Mouse (Mus musculus) C2C12 (cell line): ENCODE data around the gene Gm29776. TPM values are rescaled to one million over a fixed set of nuclear protein-coding genes. Genes with fewer than 3 reads are reported as not detected.

ENCODE experiments used
- H3K27me3 ChIP-seq: one replicate; pipeline ENCODE4 v1.6.1; 2011; ENCODE audit not compliant: control insufficient read depth, insufficient read depth, insufficient read length
- H3K36me3 ChIP-seq: one replicate; pipeline ENCODE4 v1.6.1; 2011; ENCODE audit not compliant: control insufficient read depth, insufficient read depth
- H3K4me3 ChIP-seq: one replicate; pipeline ENCODE4 v1.5.1; 2011; ENCODE audit warnings: mild to moderate bottlenecking, control low read depth; ENCODE audit not compliant: poor library complexity, insufficient read depth, severe bottlenecking
- H3K79me2 ChIP-seq: one replicate; pipeline ENCODE4 v1.6.1; 2011; ENCODE audit not compliant: control insufficient read depth, insufficient read depth
- H3K79me3 ChIP-seq: one replicate; pipeline ENCODE4 v1.6.1; 2011; ENCODE audit warnings: low read depth, control low read depth
- H3ac ChIP-seq: one replicate; pipeline ENCODE3; 2011; ENCODE audit warnings: low read depth; ENCODE audit not compliant: control insufficient read depth, insufficient read length
- CEBPB ChIP-seq: IDR thresholded peaks from one replicate; pipeline ENCODE4 v1.6.1; 2011; ENCODE audit warnings: low read depth, mild to moderate bottlenecking, control low read depth, moderate library complexity
- CTCF ChIP-seq: IDR thresholded peaks from one replicate; pipeline ENCODE4 v1.5.1; 2011; ENCODE audit not compliant: control insufficient read depth, insufficient read depth, insufficient read length
- FOSL1 ChIP-seq: IDR thresholded peaks from one replicate; pipeline ENCODE4 v1.8.0; 2011; ENCODE audit warnings: mild to moderate bottlenecking, low read length; ENCODE audit not compliant: poor library complexity, insufficient read depth, severe bottlenecking
- MAX ChIP-seq: IDR thresholded peaks from one replicate; pipeline ENCODE4 v1.6.1; 2011; ENCODE audit warnings: mild to moderate bottlenecking, control low read depth
- MYOD1 ChIP-seq: IDR thresholded peaks from one replicate; pipeline ENCODE4 v1.6.1; 2011; ENCODE audit warnings: low read depth; ENCODE audit not compliant: control insufficient read depth, insufficient read length
- MYOG ChIP-seq: IDR thresholded peaks from one replicate; pipeline ENCODE4 v1.6.1; 2011; ENCODE audit not compliant: control insufficient read depth, insufficient read length; ENCODE audit errors: extremely low read depth
- USF1 ChIP-seq: IDR thresholded peaks from one replicate; pipeline ENCODE4 v1.6.1; 2011; ENCODE audit warnings: low read depth, mild to moderate bottlenecking, control low read depth, moderate library complexity
- polyA plus RNA-seq: library from polyadenylated mRNA; unstranded; fragments of >200 nt; fragmentation: generic; extraction: Trizol; gene quantifications from one replicate; pipeline ENCODE4 v1.2.1, GENCODE M21; 2012; ENCODE audit warnings: missing spikeins

Gene Gm29776
- polyA plus RNA-seq, 1 experiment = not detected

DNA sequence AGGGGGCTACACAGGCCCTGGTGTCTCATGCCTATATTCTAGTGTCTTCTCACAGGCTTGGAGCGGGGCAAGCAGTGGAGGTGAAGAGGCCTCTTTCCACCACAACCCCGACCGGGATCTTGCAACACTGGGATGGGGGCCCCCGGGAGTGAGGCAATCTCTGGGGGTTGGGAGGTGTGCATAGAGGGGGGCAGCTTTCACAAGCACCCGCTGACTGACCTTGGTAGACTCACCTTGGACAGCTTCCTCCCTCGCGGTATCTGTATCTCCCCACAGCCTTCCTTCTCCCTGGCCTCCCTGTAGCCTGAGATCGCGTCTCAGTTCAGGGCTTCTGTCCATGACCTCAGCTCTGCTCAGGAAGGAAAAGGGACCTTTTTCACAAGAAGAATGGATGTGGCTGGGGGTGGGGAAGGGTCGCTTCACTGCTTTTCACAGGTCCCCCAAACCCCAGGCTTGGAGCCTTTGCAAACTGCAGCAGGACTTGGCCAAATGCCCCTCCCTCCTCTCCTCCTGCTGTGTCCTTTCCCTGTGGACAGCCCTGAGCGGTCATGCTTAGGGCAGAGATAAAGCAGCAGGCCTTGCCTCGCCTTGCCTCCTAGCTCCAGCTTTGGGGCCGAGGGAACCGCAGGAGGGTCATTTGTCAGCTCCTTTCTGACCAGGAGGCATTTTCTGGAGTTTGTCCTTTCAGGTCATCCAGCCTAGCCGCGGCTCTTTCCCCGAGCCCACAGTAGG is 8.1 kb upstream of the Gm29776 start:
- no peaks in the 10 kb centered on the region for H3K79me2 ChIP-seq
- no peaks in the 10 kb centered on the region for H3K79me3 ChIP-seq
- H3K4me3 ChIP-seq = no peak overlapping the region
- no peaks in the 10 kb centered on the region for H3K36me3 ChIP-seq
- TF ChIP-seq MYOG = no peak
- no peak for TF ChIP-seq FOSL1
- no peak for TF ChIP-seq MAX
- TF ChIP-seq USF1 = no peak
- no peak for TF ChIP-seq CEBPB
- no peak for TF ChIP-seq CTCF
- no peak for TF ChIP-seq MYOD1
- H3K27me3 ChIP-seq = peaks cover 77% of the 10 kb centered on the region
- H3ac ChIP-seq = no peak overlapping the region

GRCm38 (mm10) chr14:54705844-54706243 is 7.2 kb upstream of the Gm29776 start:
- H3ac ChIP-seq = no peak overlapping the region
- no peaks in the 10 kb centered on the region for H3K79me2 ChIP-seq
- TF ChIP-seq USF1 (no peak), MYOG (no peak), CTCF (no peak), CEBPB (no peak), MYOD1 (no peak), FOSL1 (no peak), MAX (no peak)
- no peaks in the 10 kb centered on the region for H3K79me3 ChIP-seq
- H3K27me3 ChIP-seq = peaks cover 68% of the 10 kb centered on the region
- no peak overlapping the region for H3K4me3 ChIP-seq
- H3K36me3 ChIP-seq = no peaks in the 10 kb centered on the region

DNA sequence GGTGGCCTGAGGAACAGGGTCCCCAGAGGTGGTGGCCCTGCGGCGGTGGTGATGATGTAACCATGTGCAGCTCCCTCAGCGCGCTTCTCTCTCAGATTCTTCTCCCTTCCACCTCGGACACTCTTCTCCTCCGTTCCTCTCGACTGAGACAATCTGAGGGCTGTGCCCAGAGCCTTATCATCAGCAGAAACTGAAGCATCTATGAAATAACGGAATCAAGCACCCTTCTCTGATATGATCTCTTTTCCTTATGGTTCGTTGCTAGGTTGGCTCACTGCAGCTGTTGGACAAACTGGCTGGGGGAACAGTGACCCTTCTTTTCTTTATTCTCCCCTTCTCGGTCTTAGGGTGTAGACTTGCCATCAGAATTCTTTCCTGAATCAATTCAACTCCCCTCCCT is 4.6 kb upstream of the Gm29776 start:
- no peak overlapping the region for H3K4me3 ChIP-seq
- no peak for TF ChIP-seq MAX
- TF ChIP-seq MYOD1 = no peak
- no peak for TF ChIP-seq USF1
- no peak for TF ChIP-seq MYOG
- no peaks in the 10 kb centered on the region for H3K79me3 ChIP-seq
- H3K79me2 ChIP-seq = no peaks in the 10 kb centered on the region
- no peaks in the 10 kb centered on the region for H3K36me3 ChIP-seq
- no peak overlapping the region for H3ac ChIP-seq
- peaks cover 42% of the 10 kb centered on the region for H3K27me3 ChIP-seq

- TF ChIP-seq CTCF (peak; percentile 78), MYOD1 (no peak), MAX (no peak)
Observed at GRCm38 (mm10) chr14:54701298-54701697, 2.7 kb upstream of the Gm29776 start.

DNA sequence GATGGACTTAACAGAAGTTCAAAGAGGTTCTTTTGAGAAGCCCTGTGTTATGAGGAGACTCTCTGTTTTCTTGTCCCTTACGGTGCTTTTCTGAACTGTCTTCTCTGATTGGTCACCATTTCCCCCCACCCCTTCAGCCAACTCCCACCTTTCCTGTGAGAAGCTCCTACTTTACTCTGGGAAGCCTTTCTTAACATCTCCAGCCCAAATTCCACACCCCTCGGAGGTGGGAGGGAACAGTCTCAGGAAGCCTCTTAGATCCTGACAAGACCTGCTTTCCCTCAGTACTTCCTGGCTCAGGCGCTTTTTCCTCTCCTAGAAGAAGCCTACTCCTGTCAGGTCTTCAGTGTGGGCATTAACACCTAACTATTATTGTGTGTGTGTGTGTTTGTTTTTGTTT is 953 bp upstream of the Gm29776 start:
- H3ac ChIP-seq = no peak overlapping the region

More at GRCm38 (mm10) chr14:54701298-54701697, 2.7 kb upstream of the Gm29776 start:
- Histone ChIP-seq H3K27me3 (peaks cover 24% of the 10 kb centered on the region), H3ac (no peak overlapping the region), H3K79me2 (no peaks in the 10 kb centered on the region), H3K36me3 (no peaks in the 10 kb centered on the region), H3K79me3 (no peaks in the 10 kb centered on the region), H3K4me3 (no peak overlapping the region)

DNA sequence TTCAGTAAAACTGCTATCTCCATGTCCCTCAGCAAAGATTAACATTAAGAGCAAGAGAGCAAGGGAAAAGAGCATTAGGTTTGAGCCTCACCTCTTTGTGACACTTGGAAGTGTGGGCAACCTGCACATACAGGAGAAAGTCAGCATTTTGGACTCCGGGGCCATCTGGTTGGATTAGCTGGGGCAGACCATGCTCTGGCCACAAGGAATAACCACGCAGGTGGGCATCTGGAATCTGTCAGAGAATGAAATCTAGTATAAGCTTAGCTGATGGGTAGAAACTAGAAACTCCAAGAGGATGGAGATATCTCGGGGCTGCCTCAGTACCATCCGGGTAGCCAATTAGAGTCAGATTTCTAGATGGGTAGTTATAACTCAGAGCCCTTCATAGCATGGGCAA is 1.9 kb downstream of the Gm29776 start:
- H3K4me3 ChIP-seq = no peak overlapping the region
- no peak overlapping the region for H3ac ChIP-seq
- H3K36me3 ChIP-seq = peaks cover 8% of the 10 kb centered on the region
- H3K27me3 ChIP-seq = no peaks in the 10 kb centered on the region
- H3K79me3 ChIP-seq = no peaks in the 10 kb centered on the region
- H3K79me2 ChIP-seq = no peaks in the 10 kb centered on the region
- no peak for TF ChIP-seq CTCF
- no peak for TF ChIP-seq MYOG

More for the DNA sequence above, 953 bp upstream of the Gm29776 start:
- Histone ChIP-seq H3K36me3 (no peaks in the 10 kb centered on the region), H3K4me3 (no peak overlapping the region), H3K79me2 (no peaks in the 10 kb centered on the region), H3K27me3 (peaks cover 20% of the 10 kb centered on the region), H3K79me3 (no peaks in the 10 kb centered on the region)
- TF ChIP-seq MAX (no peak), USF1 (no peak), CEBPB (no peak), MYOG (no peak)
